Mouse (Mus musculus) cortical plate, adult 2 months (tissue): ENCODE data around the gene Entpd6.

Experiments used
- CTCF ChIP-seq: fragments of 200-500 bp; IDR thresholded peaks from 2 replicates; pipeline ENCODE4 v1.5.1; 2011; ENCODE audit warnings: mild to moderate bottlenecking, control low read depth, low read length; ENCODE audit not compliant: insufficient read depth; ENCODE audit errors: extremely low read depth
- POLR2A ChIP-seq: fragments of 200-500 bp; IDR thresholded peaks from 2 replicates; pipeline ENCODE4 v1.6.1; 2011; ENCODE audit warnings: mild to moderate bottlenecking, low read length, control low read depth; ENCODE audit not compliant: insufficient read depth; ENCODE audit errors: extremely low read depth

DNA sequence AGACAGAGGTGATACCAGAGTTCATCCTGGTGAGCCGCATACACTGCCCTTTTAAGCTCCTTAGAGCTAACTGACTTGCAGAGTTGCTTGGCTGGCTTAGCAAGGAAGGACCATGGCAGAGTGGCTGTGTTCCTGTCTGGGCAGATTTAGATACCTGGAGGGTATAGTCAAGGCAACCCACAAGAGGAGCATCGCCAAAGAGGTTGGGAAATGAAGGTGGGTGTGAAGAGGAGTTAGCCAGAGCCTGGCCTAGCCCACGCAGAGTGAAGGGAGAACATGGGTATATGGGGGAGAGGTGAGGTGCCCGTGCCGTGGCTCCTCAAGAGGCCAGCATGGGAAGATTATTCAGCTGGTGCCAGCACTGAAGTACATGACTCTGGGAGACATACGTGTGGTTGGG lies 64.0 kb downstream of the Entpd6 start:
- TF ChIP-seq CTCF (no peak), POLR2A (no peak)
